8 mouse cellular contexts compared by ENCODE assay signal in the genomic region with DNA sequence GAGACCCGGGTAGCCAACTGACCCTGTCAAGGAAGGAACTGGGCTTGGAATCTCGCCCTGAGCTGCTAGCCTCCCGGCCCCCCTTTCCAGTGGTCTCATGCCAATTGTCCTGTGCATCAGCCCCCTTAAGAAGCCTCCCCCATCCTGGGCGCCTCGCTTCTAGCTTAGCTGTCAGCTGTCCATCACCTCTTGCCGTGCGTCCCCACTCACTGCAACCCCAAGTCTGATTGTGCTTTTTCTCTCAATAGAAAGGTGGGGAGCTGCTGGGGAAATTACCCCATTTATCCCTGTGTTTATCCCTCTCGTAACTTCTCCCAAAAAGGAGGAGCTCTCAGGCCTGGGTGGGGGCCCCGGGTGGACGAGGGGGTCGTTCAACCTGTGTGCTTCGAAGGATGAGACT. TPM values are rescaled to one million over a fixed set of nuclear protein-coding genes. Genes with fewer than 3 reads are reported as not detected.
DNase-seq lines count a peak whose midpoint lies in the region; ATAC-seq and TF ChIP-seq lines count a peak whose summit lies in the region.

No protein-coding gene starts in this region.

- in situ Hi-C loops in ES-E14 (cut with MboI; ENCODE audit: low sequenced_read_pairs in 2 of 2, unreplicated experiment in 2 of 2), result no loop called here

- no peaks in the 10 kb centered on the region for H3K36me3 ChIP-seq in heart, adult 2 months (ENCODE audit: control insufficient read depth, insufficient read depth, low read length)
- peaks cover 17% of the 10 kb centered on the region for H3K36me3 ChIP-seq in ES-E14 (ENCODE audit: control insufficient read depth, insufficient read depth, low read length, poor library complexity, severe bottlenecking)
- H3K36me3 ChIP-seq in forebrain, postnatal 0 days (ENCODE audit: insufficient read depth), result peaks cover 40% of the 10 kb centered on the region
- H3K36me3 ChIP-seq in liver, embryonic 14.5 days (replicated peaks; ENCODE audit: control insufficient read depth, insufficient read depth, low read depth), result peaks cover 17% of the 10 kb centered on the region

- TF ChIP-seq CTCF in heart, adult 2 months (IDR thresholded peaks at IDR 0.05), result no peak
- TF ChIP-seq CTCF in forebrain, postnatal 0 days (IDR thresholded peaks at IDR 0.05; ENCODE audit: low read depth), result no peak
- TF ChIP-seq CTCF in liver, embryonic 14.5 days (IDR thresholded peaks at IDR 0.05; ENCODE audit: low read depth), result no peak

- TF ChIP-seq EP300 in heart, adult 2 months (IDR thresholded peaks at IDR 0.05; ENCODE audit: insufficient read depth, low read depth, low read length), result no peak
- TF ChIP-seq EP300 in liver, embryonic 14.5 days (IDR thresholded peaks at IDR 0.05; ENCODE audit: low read depth), result no peak

- no peaks in the 10 kb centered on the region for H3K27me3 ChIP-seq in heart, adult 2 months (ENCODE audit: control insufficient read depth, insufficient read depth, low read length)
- H3K27me3 ChIP-seq in forebrain, postnatal 0 days (ENCODE audit: insufficient read depth, low read length), result no peaks in the 10 kb centered on the region
- H3K27me3 ChIP-seq in liver, embryonic 14.5 days (ENCODE audit: control insufficient read depth, insufficient read depth, low read length), result no peaks in the 10 kb centered on the region

- peak overlapping the region; percentile 98; the same call in 1 of the 2 replicates for H3K27ac ChIP-seq in heart, adult 2 months
- no peak overlapping the region for H3K27ac ChIP-seq in ES-E14 (ENCODE audit: insufficient read depth, low read depth, low read length, poor library complexity, severe bottlenecking)
- no peak overlapping the region for H3K27ac ChIP-seq in forebrain, postnatal 0 days (ENCODE audit: low read depth, low read length)
- H3K27ac ChIP-seq in liver, embryonic 14.5 days, result peak overlapping the region; percentile 75; the same call in 1 of the 2 replicates

- no peak for DNase-seq in heart, adult 2 months
- DNase-seq in heart, postnatal 4 days, result no peak
- DNase-seq in ES-E14 (ENCODE audit: low read depth, low spot score), result no peak
- DNase-seq in forebrain, postnatal 0 days, result no peak
- no peak for DNase-seq in liver, embryonic 14.5 days (ENCODE audit: low read depth in 3 of 3, low spot score in 3 of 3)
- no peak for DNase-seq in layer of hippocampus, adult 18-20 months (ENCODE audit: low spot score in 2 of 2)
- DNase-seq in gastrocnemius, adult 18-20 months (ENCODE audit: low spot score), result no peak
- DNase-seq in left cerebral cortex, postnatal 36 days (ENCODE audit: low spot score in 2 of 2), result no peak

- H3K4me1 ChIP-seq in heart, adult 2 months (ENCODE audit: control insufficient read depth, insufficient read depth, low read length), result peaks cover 3% of the 10 kb centered on the region
- peaks cover 6 to 12% of the 10 kb centered on the region in 2 experiments for H3K4me1 ChIP-seq in ES-E14 (ENCODE audit: control insufficient read depth in 2 of 2, insufficient read depth in 2 of 2, low read length in 2 of 2, poor library complexity in 1 of 2)
- H3K4me1 ChIP-seq in forebrain, postnatal 0 days (ENCODE audit: insufficient read depth), result peaks cover 9% of the 10 kb centered on the region
- H3K4me1 ChIP-seq in liver, embryonic 14.5 days (replicated peaks; ENCODE audit: control insufficient read depth in 2 of 2, insufficient read depth in 2 of 2, low read length in 1 of 2), result peaks cover 19 to 31% of the 10 kb centered on the region in 2 experiments

- TF ChIP-seq POLR2A in heart, adult 2 months (IDR thresholded peaks at IDR 0.05; ENCODE audit: insufficient read depth, low read depth, low read length), result no peak

- 38% methylated on average over 12 of the region's 12 CpGs for WGBS in heart, adult 2 months
- WGBS in forebrain, postnatal 0 days, result 16% methylated on average over 12 of the region's 12 CpGs
- WGBS in liver, embryonic 14.5 days (ENCODE audit: insufficient replicate concordance), result 35% methylated on average over 12 of the region's 12 CpGs

- H3K4me2 ChIP-seq in forebrain, postnatal 0 days (ENCODE audit: low read depth), result no peak overlapping the region
- peak overlapping the region; percentile 99 for H3K4me2 ChIP-seq in liver, embryonic 14.5 days (ENCODE audit: low read depth)

- no peaks in the 10 kb centered on the region for H3K9me3 ChIP-seq in ES-E14 (ENCODE audit: control insufficient read depth, insufficient read depth, low read depth, low read length)
- H3K9me3 ChIP-seq in forebrain, postnatal 0 days (ENCODE audit: low read length), result no peaks in the 10 kb centered on the region
- no peaks in the 10 kb centered on the region for H3K9me3 ChIP-seq in liver, embryonic 14.5 days (ENCODE audit: control insufficient read depth, low read length)

- H3K4me3 ChIP-seq in heart, adult 2 months, result peak overlapping the region; percentile 52
- peak overlapping the region; percentile 77 to 97; a peak in 2 of 4 replicates for H3K4me3 ChIP-seq in ES-E14 (ENCODE audit: insufficient read depth in 1 of 2, low read depth in 1 of 2, low read length in 2 of 2, poor library complexity in 1 of 2, severe bottlenecking in 1 of 2)
- H3K4me3 ChIP-seq in forebrain, postnatal 0 days (ENCODE audit: low read depth, low read length), result peak overlapping the region; percentile 76; the same call in 1 of the 2 replicates
- H3K4me3 ChIP-seq in liver, embryonic 14.5 days (ENCODE audit: insufficient read depth in 1 of 2, low read depth in 2 of 2, low read length in 2 of 2), result peak overlapping the region in 1 of 2 experiments; percentile 89; a peak in 2 of 4 replicates

- intact Hi-C loops in heart, adult 2 months (cut with DNase I), result loop anchor here (2.0 to 5.0 kb wide), 2 partner anchors 21 to 254 kb away; a partner anchor contains a TSS
- intact Hi-C loops in left cerebral cortex, postnatal 36 days (cut with DNase I), result loop anchor here (5.0 kb wide), 1 partner anchor 94 kb away; a partner anchor contains a TSS

- ATAC-seq in forebrain, postnatal 0 days, result no peak
- ATAC-seq in liver, embryonic 14.5 days (ENCODE audit: insufficient read depth), result no peak

- no peaks in the 10 kb centered on the region for H3K79me2 ChIP-seq in heart, adult 2 months (replicated peaks; ENCODE audit: control insufficient read depth, insufficient read depth, low read length)

- H3K9ac ChIP-seq in heart, adult 2 months (ENCODE audit: low read depth, low read length), result no peak overlapping the region
- H3K9ac ChIP-seq in ES-E14 (ENCODE audit: insufficient read depth, low read depth, low read length, poor library complexity, severe bottlenecking), result no peak overlapping the region
- peak overlapping the region; percentile 83; the same call in 1 of the 2 replicates for H3K9ac ChIP-seq in forebrain, postnatal 0 days
- peak overlapping the region; percentile 91 for H3K9ac ChIP-seq in liver, embryonic 14.5 days (replicated peaks)

RNA-seq across cellular contexts. Expression of a gene that starts 1.5 kb away (rescaled TPM):
- total RNA-seq in heart, adult 2 months (2021), result 10 to 100 TPM; 21.6 to 29.9 TPM
- polyA plus RNA-seq in heart, adult 2 months (2012; rRNA removed), result 29.7 and 32.1 TPM in 2 replicates
- 10 to 100 TPM; 36.6 to 42.9 TPM for total RNA-seq in heart, postnatal 4 days (2021)
- total RNA-seq in ES-E14 (2012; rRNA removed), result 125 and 191 TPM in 2 replicates
- total RNA-seq in forebrain, postnatal 0 days (2014; rRNA removed), result 116 and 117 TPM in 2 replicates
- polyA plus RNA-seq in forebrain, postnatal 0 days (2015; fragmentation: Nextera tagmentation; extraction: Ambion mirVana), result 6.7 and 6.9 TPM in 2 replicates
- 32.5 and 34.5 TPM in 2 replicates for polyA plus RNA-seq in liver, embryonic 14.5 days (2012; rRNA removed)
- 9.1 and 9.3 TPM in 2 replicates for polyA plus RNA-seq in liver, embryonic 14.5 days (2014; fragmentation: Nextera tagmentation; extraction: Ambion mirVana)
- 10 to 100 TPM; 42.1 to 44.4 TPM for total RNA-seq in layer of hippocampus, adult 18-20 months (2021)
- total RNA-seq in gastrocnemius, adult 18-20 months (2021), result 10 to 100 TPM; 12.3 to 16.9 TPM
- total RNA-seq in left cerebral cortex, postnatal 36 days (2021), result 10 to 100 TPM; 41.5 to 46.6 TPM

RNA-seq across cellular contexts. Expression of a gene that starts 5.3 kb away (rescaled TPM):
- total RNA-seq in heart, adult 2 months (2021), result under 1 TPM in 1 of 2 experiments, not detected in 1; 0.26 TPM
- 0.16 and 0.50 TPM in 2 replicates for polyA plus RNA-seq in heart, adult 2 months (2012; rRNA removed)
- under 1 TPM in 1 of 2 experiments, not detected in 1; 0.83 TPM for total RNA-seq in heart, postnatal 4 days (2021)
- 1.2 and 1.8 TPM in 2 replicates for total RNA-seq in ES-E14 (2012; rRNA removed)
- 0.15 and 0.81 TPM in 2 replicates for total RNA-seq in forebrain, postnatal 0 days (2014; rRNA removed)
- 0.36 and 0.86 TPM in 2 replicates for polyA plus RNA-seq in forebrain, postnatal 0 days (2015; fragmentation: Nextera tagmentation; extraction: Ambion mirVana)
- polyA plus RNA-seq in liver, embryonic 14.5 days (2012; rRNA removed), result 0.41 and 0.65 TPM in 2 replicates
- 0.41 and 0.49 TPM in 2 replicates for polyA plus RNA-seq in liver, embryonic 14.5 days (2014; fragmentation: Nextera tagmentation; extraction: Ambion mirVana)
- under 1 TPM; 0.50 to 0.61 TPM for total RNA-seq in layer of hippocampus, adult 18-20 months (2021)
- not detected for total RNA-seq in gastrocnemius, adult 18-20 months (2021)
- under 1 TPM in 1 of 2 experiments, not detected in 1; 0.59 TPM for total RNA-seq in left cerebral cortex, postnatal 36 days (2021)

RNA-seq across cellular contexts. Expression of a gene that starts 16.0 kb away (rescaled TPM):
- total RNA-seq in heart, adult 2 months (2021), result 1 to 10 TPM; 2.2 to 3.7 TPM
- 0.64 and 1.2 TPM in 2 replicates for polyA plus RNA-seq in heart, adult 2 months (2012; rRNA removed)
- total RNA-seq in heart, postnatal 4 days (2021), result 1 to 10 TPM in 1 of 2 experiments, under 1 TPM in 1; 0.93 to 1.4 TPM
- 4.6 and 9.1 TPM in 2 replicates for total RNA-seq in ES-E14 (2012; rRNA removed)
- total RNA-seq in forebrain, postnatal 0 days (2014; rRNA removed), result not detected in 2 replicates
- 0.38 and 1.2 TPM in 2 replicates for polyA plus RNA-seq in forebrain, postnatal 0 days (2015; fragmentation: Nextera tagmentation; extraction: Ambion mirVana)
- polyA plus RNA-seq in liver, embryonic 14.5 days (2012; rRNA removed), result not detected in 2 replicates
- polyA plus RNA-seq in liver, embryonic 14.5 days (2014; fragmentation: Nextera tagmentation; extraction: Ambion mirVana), result not detected in 2 replicates
- total RNA-seq in layer of hippocampus, adult 18-20 months (2021), result 1 to 10 TPM in 1 of 2 experiments, under 1 TPM in 1; 0.63 to 2.0 TPM
- total RNA-seq in gastrocnemius, adult 18-20 months (2021), result 1 to 10 TPM; 2.0 to 2.4 TPM
- total RNA-seq in left cerebral cortex, postnatal 36 days (2021), result 1 to 10 TPM; 1.3 to 3.1 TPM

RNA-seq across cellular contexts. Expression of a gene that starts 23.2 kb away (rescaled TPM):
- total RNA-seq in heart, adult 2 months (2021), result 100 to 1,000 TPM; 306 to 331 TPM
- 239 and 333 TPM in 2 replicates for polyA plus RNA-seq in heart, adult 2 months (2012; rRNA removed)
- total RNA-seq in heart, postnatal 4 days (2021), result 100 to 1,000 TPM; 389 to 405 TPM
- total RNA-seq in ES-E14 (2012; rRNA removed), result 19.4 and 31.4 TPM in 2 replicates
- 133 and 151 TPM in 2 replicates for total RNA-seq in forebrain, postnatal 0 days (2014; rRNA removed)
- polyA plus RNA-seq in forebrain, postnatal 0 days (2015; fragmentation: Nextera tagmentation; extraction: Ambion mirVana), result 172 and 215 TPM in 2 replicates
- 19.9 and 24.8 TPM in 2 replicates for polyA plus RNA-seq in liver, embryonic 14.5 days (2012; rRNA removed)
- polyA plus RNA-seq in liver, embryonic 14.5 days (2014; fragmentation: Nextera tagmentation; extraction: Ambion mirVana), result 30.6 and 34.0 TPM in 2 replicates
- 100 to 1,000 TPM; 274 to 277 TPM for total RNA-seq in layer of hippocampus, adult 18-20 months (2021)
- total RNA-seq in gastrocnemius, adult 18-20 months (2021), result 100 to 1,000 TPM; 155 to 157 TPM
- 100 to 1,000 TPM; 243 to 267 TPM for total RNA-seq in left cerebral cortex, postnatal 36 days (2021)

RNA-seq across cellular contexts. Expression of a gene that starts 25.3 kb away (rescaled TPM):
- total RNA-seq in heart, adult 2 months (2021), result under 1 TPM; 0.20 to 0.26 TPM
- 0.21 TPM in 1 of 2 replicates, not detected in the other for polyA plus RNA-seq in heart, adult 2 months (2012; rRNA removed)
- under 1 TPM; 0.31 to 0.38 TPM for total RNA-seq in heart, postnatal 4 days (2021)
- 25.5 and 29.0 TPM in 2 replicates for total RNA-seq in ES-E14 (2012; rRNA removed)
- 2.7 and 5.4 TPM in 2 replicates for total RNA-seq in forebrain, postnatal 0 days (2014; rRNA removed)
- polyA plus RNA-seq in forebrain, postnatal 0 days (2015; fragmentation: Nextera tagmentation; extraction: Ambion mirVana), result 2.8 and 4.3 TPM in 2 replicates
- 0.11 and 0.19 TPM in 2 replicates for polyA plus RNA-seq in liver, embryonic 14.5 days (2012; rRNA removed)
- polyA plus RNA-seq in liver, embryonic 14.5 days (2014; fragmentation: Nextera tagmentation; extraction: Ambion mirVana), result 0.09 TPM in 1 of 2 replicates, not detected in the other
- 1 to 10 TPM; 3.5 to 4.1 TPM for total RNA-seq in layer of hippocampus, adult 18-20 months (2021)
- total RNA-seq in gastrocnemius, adult 18-20 months (2021), result under 1 TPM; 0.09 to 0.11 TPM
- total RNA-seq in left cerebral cortex, postnatal 36 days (2021), result 1 to 10 TPM; 1.7 to 2.7 TPM

Comparison
In these comparisons a context has a peak if more than half of its experiments do, and no peak if none do; other contexts are left out.
1. H3K27ac ChIP-seq: peak in heart, adult 2 months (single experiment) and liver, embryonic 14.5 days (single experiment); none in ES-E14 (single experiment) and forebrain, postnatal 0 days (single experiment).
2. H3K9ac ChIP-seq: peak in forebrain, postnatal 0 days (single experiment) and liver, embryonic 14.5 days (single experiment); none in heart, adult 2 months (single experiment) and ES-E14 (single experiment).